Mouse (Mus musculus): ENCODE measurements at regions not wholly inside any gene's neighbourhood (a gene's known extent, or its start where the extent isn't known, plus 50 kb on each side); places are given as distances from the start of the nearest gene placed in this dataset.

GRCm38 (mm10) chr9:17294327-17294726, 793.2 kb upstream of the Fat3 start:
- no peak for DNase-seq (ENCODE audit: low spot score)

DNA sequence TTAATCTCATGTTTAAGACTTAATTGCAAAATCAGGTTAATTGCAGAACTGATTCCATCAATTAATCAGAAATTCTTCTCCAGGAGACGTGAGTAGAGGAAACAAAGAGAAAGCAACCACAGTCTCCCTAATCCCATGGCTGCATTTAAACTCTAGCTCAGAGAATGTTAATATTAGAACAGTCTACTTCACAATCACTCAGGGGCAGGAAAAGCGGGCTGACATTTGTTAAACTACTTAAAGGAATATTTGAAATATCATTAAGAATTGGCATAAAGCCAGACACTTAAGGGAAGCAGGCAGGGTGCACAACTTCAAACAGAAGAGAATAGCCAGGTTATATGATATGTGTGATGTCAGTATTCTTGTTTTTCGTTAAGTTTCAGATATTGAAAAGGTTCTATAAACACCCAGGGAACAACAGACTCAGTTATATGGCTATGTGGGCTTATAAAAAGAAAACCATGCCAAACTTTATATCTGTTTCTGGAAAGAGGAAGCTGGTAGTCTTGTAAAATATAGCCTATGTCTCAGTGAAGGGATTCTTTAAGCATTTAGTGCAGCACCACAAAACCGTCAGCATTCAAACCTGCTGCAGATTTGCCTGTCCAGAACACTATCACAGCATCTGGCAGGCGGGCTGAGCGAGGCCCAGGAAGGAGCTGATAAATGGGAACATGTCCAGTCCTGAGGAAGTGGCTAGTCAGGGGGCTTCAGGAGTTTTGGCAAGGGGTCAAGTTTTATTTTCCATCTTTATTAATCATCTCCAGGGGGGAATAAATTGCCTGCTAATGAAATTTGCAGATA, 787.9 kb upstream of the Fat3 start:
- no peak for DNase-seq (ENCODE audit: low spot score)

DNA sequence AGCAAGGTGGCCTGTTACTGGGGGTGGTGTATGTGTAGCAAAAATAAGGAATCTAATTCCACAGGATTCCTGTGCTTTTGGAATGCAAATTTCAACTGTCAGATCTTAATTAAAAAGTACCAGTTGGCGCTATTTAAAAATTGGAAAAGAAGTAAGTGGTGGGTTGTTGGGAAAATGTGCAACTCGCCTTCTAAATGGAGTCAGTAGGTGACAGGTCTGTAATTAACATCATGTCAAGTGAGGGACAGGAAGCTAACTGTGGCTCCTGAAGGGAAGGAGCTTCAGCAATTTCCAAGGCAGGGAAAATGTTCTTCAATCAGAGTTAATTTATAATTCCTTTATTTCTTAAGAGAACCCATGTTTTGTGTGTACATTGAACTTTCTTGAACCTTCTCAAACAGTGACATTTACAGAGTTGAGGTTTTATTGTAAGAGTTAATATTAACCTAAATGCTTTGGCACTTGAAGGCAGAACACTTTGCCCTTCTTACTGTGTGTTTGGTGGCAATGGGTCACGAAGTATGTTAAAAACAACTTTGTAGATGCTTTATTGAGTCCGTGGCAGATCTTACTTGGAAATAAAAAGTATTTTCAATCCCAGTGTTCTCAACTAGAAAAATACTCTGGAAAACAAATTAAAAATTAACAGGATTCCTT, 778.4 kb upstream of the Fat3 start:
- no peak for DNase-seq (ENCODE audit: low spot score)

DNA sequence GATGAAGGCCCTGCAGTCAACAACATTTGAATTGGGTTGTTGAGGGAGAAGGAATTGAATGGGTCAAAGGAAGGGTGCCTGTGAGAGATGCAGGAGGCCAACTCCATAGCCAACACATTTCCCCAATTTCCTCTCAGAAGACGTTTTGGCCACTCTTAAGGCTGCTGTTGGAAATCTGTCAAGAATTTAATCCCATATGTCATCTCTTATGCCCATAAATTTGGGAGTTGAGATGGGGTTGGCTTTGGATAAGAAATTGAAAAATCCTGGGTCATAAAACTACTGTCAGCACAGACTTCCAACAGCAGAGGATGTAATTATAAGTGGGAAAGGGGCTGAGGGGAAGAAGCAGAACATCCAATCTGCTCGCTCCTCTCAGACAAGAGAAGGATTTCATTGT, 771.5 kb upstream of the Fat3 start:
- DNase-seq (ENCODE audit: low spot score), result no peak

DNA sequence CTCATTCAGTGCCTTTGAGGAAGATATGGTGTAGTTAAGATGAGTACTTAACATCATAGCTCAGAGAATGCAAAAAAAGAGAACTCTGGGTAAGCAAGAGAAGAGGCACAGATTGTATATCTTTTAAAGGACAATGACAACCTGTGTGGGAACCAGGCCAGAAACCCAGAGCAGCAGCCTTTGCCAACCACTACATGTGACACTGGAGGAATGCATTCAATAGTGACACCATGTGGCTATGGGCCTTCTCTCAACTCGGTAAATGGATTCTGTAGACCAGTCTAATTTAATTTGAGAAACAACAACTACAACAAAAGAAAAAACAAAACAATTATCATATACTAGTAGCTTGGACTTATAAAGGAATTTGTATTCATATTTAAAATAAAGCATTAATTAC, 768.5 kb upstream of the Fat3 start:
- DNase-seq (ENCODE audit: low spot score), result peak; percentile 22

DNA sequence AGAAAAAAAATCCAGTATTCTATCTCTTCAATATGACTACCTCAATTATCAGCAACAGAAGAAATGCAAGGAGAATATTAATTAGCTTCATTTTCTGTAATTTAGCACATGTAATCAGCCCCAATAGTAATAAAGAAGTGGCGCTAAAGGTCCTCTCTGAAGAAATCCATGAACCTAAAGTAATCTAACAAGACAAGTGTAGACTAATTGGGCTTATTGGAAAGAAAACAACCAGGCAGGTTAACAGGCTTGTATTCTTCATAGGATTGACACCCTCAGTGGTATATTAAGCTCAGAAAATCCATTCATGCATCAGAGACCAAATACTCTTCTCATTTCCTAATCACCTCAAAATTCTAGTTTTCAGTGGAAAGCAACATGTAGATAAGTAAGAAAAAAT, 756.1 kb upstream of the Fat3 start:
- DNase-seq (ENCODE audit: low spot score), result no peak

- no peak for DNase-seq (ENCODE audit: low spot score)
These were observed 726.0 kb upstream of the Fat3 start for GRCm38 (mm10) chr9:17227091-17227481.

DNA sequence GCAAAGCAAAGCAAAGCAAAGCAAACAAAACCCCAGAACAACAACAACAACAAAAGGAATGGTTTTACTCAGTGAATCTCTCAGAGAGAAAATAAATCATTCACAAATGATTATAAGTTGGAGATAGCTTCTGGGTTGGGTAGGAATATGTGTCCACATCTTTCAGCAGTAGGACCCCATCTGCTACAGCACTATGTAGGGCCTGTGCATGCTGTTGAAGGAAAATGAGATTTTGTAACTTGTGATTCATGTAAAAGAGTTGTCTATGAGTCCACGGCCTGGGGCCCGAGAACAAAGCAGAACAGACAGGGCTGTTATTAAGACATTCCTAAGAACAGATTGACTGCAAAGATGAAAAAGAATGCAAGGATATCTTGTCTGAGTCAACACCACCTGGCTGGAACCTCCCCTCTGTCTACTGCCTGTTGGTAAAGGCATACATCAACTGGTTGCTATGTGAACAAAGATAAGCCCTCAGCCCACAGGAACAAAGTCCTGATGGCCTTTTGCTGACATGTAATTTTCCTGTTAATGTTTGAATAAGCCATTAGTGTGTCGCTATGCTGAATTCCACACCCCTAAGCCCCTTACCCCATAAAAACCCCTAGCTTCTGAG, 725.5 kb upstream of the Fat3 start:
- DNase-seq (ENCODE audit: low spot score), result no peak

DNA sequence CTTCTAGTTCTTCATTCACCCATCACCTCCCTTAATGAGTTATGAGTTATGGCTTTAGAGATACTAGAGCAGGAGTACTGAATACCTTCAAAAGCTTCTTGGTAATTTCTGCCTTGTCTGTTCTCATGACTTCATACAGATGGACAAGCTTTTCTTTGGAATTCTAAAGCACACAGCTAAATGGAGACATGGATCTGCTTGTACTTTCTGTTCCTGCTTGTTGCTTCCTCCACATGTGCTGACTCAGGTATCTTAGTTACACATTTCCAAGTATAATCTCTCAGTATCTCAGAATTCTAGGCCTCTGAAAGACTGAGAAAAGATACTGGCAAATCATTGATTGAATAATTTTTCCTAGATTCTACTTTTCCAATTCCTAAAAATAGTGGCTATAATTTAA, 694.3 kb upstream of the Fat3 start:
- DNase-seq (ENCODE audit: low spot score), result no peak

GRCm38 (mm10) chr9:17189552-17189951, 688.5 kb upstream of the Fat3 start:
- peak; percentile 6 for DNase-seq (ENCODE audit: low spot score)

- no peak for DNase-seq (ENCODE audit: low spot score)
These were observed 667.1 kb upstream of the Fat3 start for GRCm38 (mm10) chr9:17168193-17168592.

- DNase-seq (ENCODE audit: low spot score), result no peak
These were observed 665.2 kb upstream of the Fat3 start for GRCm38 (mm10) chr9:17166331-17166730.

DNA sequence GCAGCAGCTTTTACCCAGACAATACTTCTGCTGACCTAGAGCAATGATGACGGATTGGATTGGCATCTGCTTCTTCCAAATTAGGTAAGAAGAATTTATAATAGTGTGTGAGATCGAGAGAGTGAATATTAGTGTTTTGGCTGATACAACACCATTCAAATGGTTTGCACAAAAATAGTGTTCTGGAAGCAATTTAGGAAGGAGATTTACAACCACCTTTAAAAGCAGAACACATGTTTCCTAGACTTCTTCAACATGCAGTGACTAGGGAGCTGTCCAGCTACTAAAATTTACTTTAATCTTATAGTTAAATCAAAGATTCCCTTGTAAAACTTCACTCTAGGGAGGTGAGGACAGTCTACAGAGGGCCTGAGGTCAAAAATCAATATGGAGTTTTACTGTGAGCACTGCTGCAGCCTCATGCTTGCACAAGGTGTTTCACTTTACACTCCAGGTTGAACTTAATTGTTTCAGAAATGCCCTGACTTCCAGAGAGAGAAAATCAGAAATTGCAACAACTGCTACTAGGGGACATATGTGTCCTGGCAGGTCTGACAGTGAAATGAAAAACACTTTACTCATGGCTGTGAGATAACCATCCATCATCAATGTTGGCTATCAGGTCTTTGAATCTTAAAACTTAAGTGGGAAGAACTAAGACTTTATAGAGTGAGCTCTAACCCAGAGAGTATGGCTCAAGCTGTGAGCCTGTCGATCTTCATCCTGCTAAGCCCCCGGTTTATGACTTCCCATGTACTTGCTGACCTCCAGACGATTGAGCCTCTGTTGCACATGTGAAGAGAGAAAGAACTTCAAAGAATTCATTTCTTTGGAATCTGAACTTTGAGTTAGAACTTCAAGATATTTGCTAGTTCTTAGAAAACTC, 657.6 kb upstream of the Fat3 start:
- DNase-seq (ENCODE audit: low spot score), result peak; percentile 6

GRCm38 (mm10) chr9:17152369-17152768, 651.3 kb upstream of the Fat3 start:
- DNase-seq (ENCODE audit: low spot score), result no peak

GRCm38 (mm10) chr9:17149424-17149823, 648.3 kb upstream of the Fat3 start:
- peak; percentile 5 for DNase-seq (ENCODE audit: low spot score)
